Mouse (Mus musculus) granulocyte monocyte progenitor cell, adult 5-6 weeks (primary cell): ENCODE measurements around the gene Hs3st5. TPM values are rescaled to one million over a fixed set of nuclear protein-coding genes. Genes with fewer than 3 reads are reported as not detected.
"Not testable (repeated sequence)": the region's sequence is repeated elsewhere in the genome, so short reads cannot be mapped to it uniquely, and the experiment has no call there.

Experiments used
- ATAC-seq: replicated peaks from 2 replicates; pipeline ENCODE4 v1.8.0; 2016; ENCODE audit warnings: mild to moderate bottlenecking, moderate TSS enrichment, inconsistent platforms; ENCODE audit not compliant: poor library complexity, severe bottlenecking
- total RNA-seq, 2 experiments: library from RNA; stranded (forward) in 1 of 2; stranded (reverse) in 1 of 2; fragments of 200-712, 200-1000 nt in 1 of 2; fragments of >200 nt in 1 of 2; fragmentation: Nextera tagmentation in 1 of 2; gene quantifications; 2 replicates each; pipeline ENCODE4 v1.2.3; 2014 to 2017

The Hs3st5 gene
- total RNA-seq, 2 experiments from 2014 or later, result not detected

GRCm38 (mm10) chr10:36554941-36555888 is 48.6 kb downstream of the Hs3st5 start:
- no peak for ATAC-seq

GRCm38 (mm10) chr10:36556128-36556527 is 49.5 kb downstream of the Hs3st5 start:
- ATAC-seq, result no peak

- ATAC-seq, result no peak
Measured at GRCm38 (mm10) chr10:36557673-36558072, 51.1 kb downstream of the Hs3st5 start.

- no peak for ATAC-seq
Measured at GRCm38 (mm10) chr10:36558736-36559135, 52.1 kb downstream of the Hs3st5 start.

GRCm38 (mm10) chr10:36567258-36567657 is 60.6 kb downstream of the Hs3st5 start:
- ATAC-seq, result no peak

GRCm38 (mm10) chr10:36572540-36572939 is 65.9 kb downstream of the Hs3st5 start:
- no peak for ATAC-seq

- ATAC-seq, result no peak
Measured at GRCm38 (mm10) chr10:36578375-36579145, 71.9 kb downstream of the Hs3st5 start.

- ATAC-seq, result no peak
Measured at GRCm38 (mm10) chr10:36610400-36610799, 103.8 kb downstream of the Hs3st5 start.

- ATAC-seq, result not testable (repeated sequence)
Measured at GRCm38 (mm10) chr10:36611415-36611814, 104.8 kb downstream of the Hs3st5 start.

GRCm38 (mm10) chr10:36623037-36623436 is 116.4 kb downstream of the Hs3st5 start:
- ATAC-seq, result no peak

GRCm38 (mm10) chr10:36627952-36628351 is 121.3 kb downstream of the Hs3st5 start:
- ATAC-seq, result no peak

- no peak for ATAC-seq
Measured at GRCm38 (mm10) chr10:36631746-36632145, 125.1 kb downstream of the Hs3st5 start.

GRCm38 (mm10) chr10:36650653-36651052 is 144.0 kb downstream of the Hs3st5 start:
- no peak for ATAC-seq

GRCm38 (mm10) chr10:36713974-36714373 is 207.4 kb downstream of the Hs3st5 start:
- no peak for ATAC-seq

GRCm38 (mm10) chr10:36726239-36726638 is 219.6 kb downstream of the Hs3st5 start:
- ATAC-seq, result no peak

- ATAC-seq, result no peak
Measured at GRCm38 (mm10) chr10:36729361-36730098, 222.9 kb downstream of the Hs3st5 start.

- ATAC-seq, result no peak
Measured at GRCm38 (mm10) chr10:36739375-36739774, 232.8 kb downstream of the Hs3st5 start.

- no peak for ATAC-seq
Measured at GRCm38 (mm10) chr10:36750021-36750420, 243.4 kb downstream of the Hs3st5 start.

- ATAC-seq, result no peak
Measured at GRCm38 (mm10) chr10:36754471-36754870, 247.9 kb downstream of the Hs3st5 start.

GRCm38 (mm10) chr10:36773595-36773994 is 267.0 kb downstream of the Hs3st5 start:
- no peak for ATAC-seq
